Mouse (Mus musculus) CH12.LX (cell line): ENCODE measurements around the gene Mfap2. TPM values are rescaled to one million over a fixed set of nuclear protein-coding genes. Genes with fewer than 3 reads are reported as not detected.
A peak's percentile ranks its signal among the peaks of the same experiment; 100 is the strongest.

Source experiments
- DNase-seq: peaks from one replicate; pipeline ENCODE4 v3.0.0-alpha.2; 2013; ENCODE audit errors: extremely low read depth
- H3K27ac ChIP-seq: 2 replicates; pipeline ENCODE4 v1.5.1; 2012; ENCODE audit warnings: low read depth, mild to moderate bottlenecking, control low read depth, moderate library complexity; ENCODE audit not compliant: insufficient read depth
- H3K27me3 ChIP-seq: replicated peaks from 2 replicates; pipeline ENCODE3; 2012; ENCODE audit warnings: inconsistent platforms
- H3K36me3 ChIP-seq, 2 experiments: replicated peaks in 1 of 2; 2 replicates each; pipeline versions ENCODE3 to v1.6.1; 2012; ENCODE audit warnings: inconsistent platforms in 1 of 2, low read length in 1 of 2, mild to moderate bottlenecking in 1 of 2, mixed read lengths in 1 of 2, moderate library complexity in 1 of 2; ENCODE audit not compliant: control insufficient read depth in 1 of 2, insufficient read depth in 1 of 2
- H3K4me1 ChIP-seq, 2 experiments: 2 replicates each; pipeline ENCODE4 v1.6.1; 2012; ENCODE audit warnings: inconsistent platforms in 1 of 2, moderate library complexity in 1 of 2; ENCODE audit not compliant: insufficient read depth in 2 of 2, control insufficient read depth in 1 of 2
- H3K4me2 ChIP-seq: 2 replicates; pipeline ENCODE4 v1.6.1; 2012; ENCODE audit warnings: low read depth, mild to moderate bottlenecking, control low read depth; ENCODE audit not compliant: poor library complexity, insufficient read depth, severe bottlenecking
- H3K4me3 ChIP-seq, 3 experiments: fragments of 150-350 bp in 1 of 3; sonication (generic) in 1 of 3; replicated peaks in 1 of 3; 2 replicates each; pipeline versions ENCODE3 to v1.5.1; 2011 to 2012; ENCODE audit warnings: low read depth in 2 of 3, low read length in 2 of 3, mild to moderate bottlenecking in 2 of 3, moderate library complexity in 2 of 3, control low read depth in 1 of 3, improper control_type of control experiment in 1 of 3, inconsistent platforms in 1 of 3, mixed read lengths in 1 of 3; ENCODE audit not compliant: poor library complexity in 1 of 3
- H3K79me2 ChIP-seq: replicated peaks from 2 replicates; pipeline ENCODE4 v1.6.1; 2012; ENCODE audit warnings: mild to moderate bottlenecking, moderate library complexity; ENCODE audit not compliant: control insufficient read depth, poor library complexity, insufficient read depth, severe bottlenecking; ENCODE audit errors: extremely low read depth
- H3K9ac ChIP-seq: 2 replicates; pipeline ENCODE4 v1.6.1; 2012; ENCODE audit warnings: low read depth, mild to moderate bottlenecking, control low read depth, moderate library complexity; ENCODE audit not compliant: insufficient read depth
- H3K9me3 ChIP-seq: replicated peaks from 2 replicates; pipeline ENCODE3; 2012; ENCODE audit warnings: low read length, inconsistent platforms, mixed read lengths
- CHD2 ChIP-seq: IDR thresholded peaks from 2 replicates; pipeline ENCODE4 v1.6.1; 2011; ENCODE audit warnings: low read length, improper control_type of control experiment
- CTCF ChIP-seq, 2 experiments: IDR thresholded peaks in 1 of 2; conservative IDR thresholded peaks in 1 of 2; 2 replicates each; pipeline ENCODE4 v1.5.1; 2011 to 2012; ENCODE audit warnings: low read depth in 2 of 2, low read length in 2 of 2, improper control_type of control experiment in 1 of 2, inconsistent platforms in 1 of 2, mild to moderate bottlenecking in 1 of 2, moderate library complexity in 1 of 2
- E2F4 ChIP-seq: IDR thresholded peaks from 2 replicates; pipeline ENCODE4 v1.6.1; 2011; ENCODE audit warnings: low read depth, low read length, improper control_type of control experiment; ENCODE audit not compliant: insufficient replicate concordance
- ELF1 ChIP-seq: IDR thresholded peaks from 2 replicates; pipeline ENCODE4 v1.6.1; 2014; ENCODE audit warnings: low read depth, mild to moderate bottlenecking, inconsistent platforms, low read length, improper control_type of control experiment
- EP300 ChIP-seq: IDR thresholded peaks from 2 replicates; pipeline ENCODE4 v1.6.1; 2011; ENCODE audit warnings: low read length, improper control_type of control experiment
- GABPA ChIP-seq: IDR thresholded peaks from 2 replicates; pipeline ENCODE4 v1.6.1; 2012; ENCODE audit warnings: low read depth, low read length, improper control_type of control experiment, inconsistent platforms; ENCODE audit not compliant: insufficient replicate concordance
- IRF4 ChIP-seq: IDR thresholded peaks from 2 replicates; pipeline ENCODE4 v1.6.1; 2014; ENCODE audit warnings: low read depth, mild to moderate bottlenecking, inconsistent platforms, low read length, improper control_type of control experiment
- JUND ChIP-seq: conservative IDR thresholded peaks from 2 replicates; pipeline ENCODE4 v1.6.1; 2011; ENCODE audit warnings: low read depth, low read length, improper control_type of control experiment
- KAT2A ChIP-seq: IDR thresholded peaks from 2 replicates; pipeline ENCODE4 v1.6.1; 2012; ENCODE audit warnings: low read length, improper control_type of control experiment, inconsistent platforms; ENCODE audit not compliant: insufficient replicate concordance
- MAX ChIP-seq: IDR thresholded peaks from 2 replicates; pipeline ENCODE4 v1.6.1; 2011; ENCODE audit warnings: low read length, improper control_type of control experiment
- MAZ ChIP-seq: IDR thresholded peaks from 2 replicates; pipeline ENCODE4 v1.6.1; 2012; ENCODE audit warnings: low read depth, mild to moderate bottlenecking, inconsistent platforms, low read length, improper control_type of control experiment, moderate library complexity
- MEF2A ChIP-seq: IDR thresholded peaks from 2 replicates; pipeline ENCODE4 v1.6.1; 2014; ENCODE audit warnings: low read depth, mild to moderate bottlenecking, inconsistent platforms, low read length, improper control_type of control experiment, borderline replicate concordance
- MXI1 ChIP-seq: IDR thresholded peaks from 2 replicates; pipeline ENCODE4 v1.6.1; 2011; ENCODE audit warnings: mild to moderate bottlenecking, low read depth, low read length, improper control_type of control experiment
- MYC ChIP-seq: IDR thresholded peaks from 2 replicates; pipeline ENCODE4 v1.6.1; 2011; ENCODE audit warnings: low read depth, mild to moderate bottlenecking, improper control_type of control experiment, low read length
- NELFE ChIP-seq: IDR thresholded peaks from 2 replicates; pipeline ENCODE4 v1.6.1; 2011; ENCODE audit warnings: low read depth, low read length, improper control_type of control experiment
- NRF1 ChIP-seq: IDR thresholded peaks from 2 replicates; pipeline ENCODE4 v1.6.1; 2014; ENCODE audit warnings: low read depth, mild to moderate bottlenecking, inconsistent platforms, low read length, improper control_type of control experiment, moderate library complexity
- POLR2A ChIP-seq: IDR thresholded peaks from 2 replicates; pipeline ENCODE4 v1.6.1; 2011; ENCODE audit warnings: low read depth, mild to moderate bottlenecking, improper control_type of control experiment, low read length
- POLR2AphosphoS2 ChIP-seq: IDR thresholded peaks from 2 replicates; pipeline ENCODE4 v1.6.1; 2011; ENCODE audit warnings: low read depth, low read length, improper control_type of control experiment
- RCOR1 ChIP-seq: conservative IDR thresholded peaks from 2 replicates; pipeline ENCODE4 v1.6.1; 2012; ENCODE audit warnings: low read depth, mild to moderate bottlenecking, inconsistent platforms, low read length, improper control_type of control experiment
- SIN3A ChIP-seq: IDR thresholded peaks from 2 replicates; pipeline ENCODE4 v1.6.1; 2012; ENCODE audit warnings: low read length, improper control_type of control experiment, inconsistent platforms
- SMC3 ChIP-seq: IDR thresholded peaks from 2 replicates; pipeline ENCODE4 v1.6.1; 2011; ENCODE audit warnings: low read depth, low read length, improper control_type of control experiment
- TBP ChIP-seq: conservative IDR thresholded peaks from 2 replicates; pipeline ENCODE4 v1.6.1; 2011; ENCODE audit warnings: low read depth, low read length, improper control_type of control experiment
- UBTF ChIP-seq: IDR thresholded peaks from 2 replicates; pipeline ENCODE4 v1.6.1; 2012; ENCODE audit warnings: low read depth, mild to moderate bottlenecking, inconsistent platforms, low read length, improper control_type of control experiment, moderate library complexity
- USF2 ChIP-seq: conservative IDR thresholded peaks from 2 replicates; pipeline ENCODE4 v1.6.1; 2011; ENCODE audit warnings: low read depth, low read length, improper control_type of control experiment
- ZC3H11A ChIP-seq: IDR thresholded peaks from 2 replicates; pipeline ENCODE4 v1.6.1; 2012; ENCODE audit warnings: low read depth, mild to moderate bottlenecking, inconsistent platforms, low read length, improper control_type of control experiment
- ZKSCAN1 ChIP-seq: IDR thresholded peaks from 2 replicates; pipeline ENCODE4 v1.6.1; 2012; ENCODE audit warnings: low read depth, inconsistent platforms, low read length, improper control_type of control experiment, borderline replicate concordance
- ZNF384 ChIP-seq: IDR thresholded peaks from 2 replicates; pipeline ENCODE4 v1.6.1; 2012; ENCODE audit warnings: low read depth, low read length, improper control_type of control experiment, inconsistent platforms
- dilution Hi-C: fragments of 300-500 bp; cut with MboI; formaldehyde crosslinking; loops from 2 replicates; pipeline ENCODE4 v1.14.3; 2020; ENCODE audit warnings: low sequenced_read_pairs; ENCODE audit not compliant: extremely low pct_unique_long_range_greater_than_20kb, extremely low pct_ligation_motif_present
- in situ Hi-C: fragments of 300-500 bp; cut with MboI; formaldehyde crosslinking; loops from 3 replicates; pipeline ENCODE4 v1.14.3; 2019; ENCODE audit warnings: low sequenced_read_pairs, low pct_ligation_motif_present, low pct_unique_long_range_greater_than_20kb, mixed read lengths
- polyA plus RNA-seq: library from polyadenylated mRNA; unstranded; fragments of >175 nt; gene quantifications from 2 replicates; pipeline ENCODE4 v1.2.1, GENCODE M21; 2012; ENCODE audit warnings: low read depth; ENCODE audit not compliant: insufficient read length
- total RNA-seq, 2 experiments: library from RNA; depleted of rRNA; stranded (reverse); fragments of 300-350 nt in 1 of 2; fragments of >200 nt in 1 of 2; gene quantifications; 2 replicates each; pipeline ENCODE4 v1.2.3; 2012 to 2014

The Mfap2 gene
- total and polyA plus RNA-seq, 3 experiments = not detected

GRCm38 (mm10) chr4:141059616-141060425, 49.6 kb downstream of the Mfap2 start:
- peak; percentile 53 for DNase-seq
- no peaks in the 10 kb centered on the region for H3K9me3 ChIP-seq
- H3K9ac ChIP-seq = peak overlapping the region; percentile 53
- no peak overlapping the region for H3K27ac ChIP-seq
- H3K79me2 ChIP-seq = no peaks in the 10 kb centered on the region
- TF ChIP-seq KAT2A (no peak), ZKSCAN1 (no peak), MXI1 (peak; percentile 17; the same call in 1 of the 2 replicates), USF2 (no peak), CHD2 (no peak), UBTF (no peak)
- H3K36me3 ChIP-seq = peaks cover 0 to 26% of the 10 kb centered on the region in 2 experiments
- peak overlapping the region; percentile 67 to 80 (median 77) for H3K4me3 ChIP-seq
- peak overlapping the region; percentile 60 for H3K4me2 ChIP-seq
- H3K27me3 ChIP-seq = no peaks in the 10 kb centered on the region
- in situ Hi-C loops (no loop called here), dilution Hi-C loops (no loop called here)
- H3K4me1 ChIP-seq = peaks cover 0 to 11% of the 10 kb centered on the region in 2 experiments; a peak in 2 of 4 replicates

GRCm38 (mm10) chr4:141060426-141061301, 50.4 kb downstream of the Mfap2 start, which contains the start of gene Crocc:
TSS of gene Crocc (minus strand) at chr4:141060550.
- Histone ChIP-seq H3K27me3 (no peaks in the 10 kb centered on the region), H3K9ac (peak within 1 kb of the TSS; percentile 66), H3K27ac (peak within 1 kb of the TSS; percentile 10; the same call in 1 of the 2 replicates), H3K4me1 (peaks cover 0 to 14% of the 10 kb centered on the region in 2 experiments; a peak in 2 of 4 replicates), H3K4me3 (peak within 1 kb of the TSS; percentile 67 to 82 (median 80)), H3K9me3 (no peaks in the 10 kb centered on the region), H3K4me2 (peak within 1 kb of the TSS; percentile 80), H3K36me3 (peaks cover 3 to 28% of the 10 kb centered on the region in 2 experiments), H3K79me2 (no peaks in the 10 kb centered on the region)
- DNase-seq = peak; percentile 97
- dilution Hi-C loops = no loop called here
- in situ Hi-C loops = no loop called here
- TF ChIP-seq CHD2 (0 out of 2 replicates have a peak, but pooled peaks have one; percentile 37), JUND (no peak), EP300 (no peak), MEF2A (peak; percentile 41; the same call in 1 of the 2 replicates), ZNF384 (peak; percentile 97), UBTF (no peak), SIN3A (peak; percentile 56), NRF1 (peak; percentile 93), GABPA (no peak), ELF1 (peak; percentile 50), MAX (peak; percentile 69), POLR2AphosphoS2 (peak; percentile 59), MYC (peak; percentile 77), SMC3 (peak; percentile 61), MAZ (peak; percentile 66; the same call in 1 of the 2 replicates), E2F4 (0 out of 2 replicates have a peak, but pooled peaks have one; percentile 45), MXI1 (no peak), IRF4 (peak; percentile 68), KAT2A (peak; percentile 56; the same call in 1 of the 2 replicates), USF2 (no peak), CTCF (conservative IDR thresholded peaks at IDR 0.05 in 1 of 2, IDR thresholded peaks at IDR 0.05 in 1 of 2; ENCODE audit: low read depth in 2 of 2, low read length in 2 of 2) (peak in 1 of 2 experiments; percentile 88; a peak in 3 of 4 replicates), POLR2A (peak; percentile 81), ZKSCAN1 (no peak), ZC3H11A (no peak), RCOR1 (no peak; the same call in 1 of the 2 replicates), NELFE (peak; percentile 89), TBP (no peak)
